In genomic region chr16:74411481-74412251, GRCm38 (mm10) we compare ENCODE assay signal across 8 mouse cellular contexts. TPM values are rescaled to one million over a fixed set of nuclear protein-coding genes. Genes with fewer than 3 reads are reported as not detected.
DNase-seq lines count a peak whose midpoint lies in the region; ATAC-seq and TF ChIP-seq lines count a peak whose summit lies in the region.

Robo2 (minus strand) TSS chr16:74411825.

- no peak within 1 kb of the TSS for H3K27ac ChIP-seq in bone marrow macrophage, adult 2 months (ENCODE audit: insufficient read depth, low read depth, low read length)
- peak within 1 kb of the TSS; percentile 88 for H3K27ac ChIP-seq in embryonic facial prominence, embryonic 10.5 days (replicated peaks)
- H3K27ac ChIP-seq in intestine, postnatal 0 days (ENCODE audit: low read depth, low read length): no peak within 1 kb of the TSS

- H3K9me3 ChIP-seq in embryonic facial prominence, embryonic 10.5 days: no peaks in the 10 kb centered on the region
- H3K9me3 ChIP-seq in intestine, postnatal 0 days (ENCODE audit: control insufficient read depth): no peaks in the 10 kb centered on the region
- H3K9me3 ChIP-seq in megakaryocyte, embryonic 14.5 days: peaks cover 6% of the 10 kb centered on the region

- H3K4me3 ChIP-seq in bone marrow macrophage, adult 2 months (ENCODE audit: insufficient read depth, low read length): peak within 1 kb of the TSS; percentile 38
- H3K4me3 ChIP-seq in embryonic facial prominence, embryonic 10.5 days: peak within 1 kb of the TSS; percentile 73
- H3K4me3 ChIP-seq in intestine, postnatal 0 days (ENCODE audit: low read depth, low read length): peak within 1 kb of the TSS; percentile 44
- peak within 1 kb of the TSS; percentile 88 for H3K4me3 ChIP-seq in megakaryocyte, embryonic 14.5 days (replicated peaks)

- intact Hi-C loops in left cerebral cortex, postnatal 25 days (cut with DNase I): loop anchor here (2.0 to 10.0 kb wide), 3 partner anchors 357 to 1417 kb away; no protein-coding TSS in a partner anchor

- no peak for TF ChIP-seq POLR2A in bone marrow macrophage, adult 2 months (IDR thresholded peaks at IDR 0.05; ENCODE audit: borderline replicate concordance, low read depth, low read length)

- peak; percentile 43; the same call in 1 of the 2 replicates for ATAC-seq in intestine, postnatal 0 days

- H3K27me3 ChIP-seq in embryonic facial prominence, embryonic 10.5 days (replicated peaks; ENCODE audit: low read depth, poor library complexity, severe bottlenecking): peaks cover 11% of the 10 kb centered on the region
- H3K27me3 ChIP-seq in intestine, postnatal 0 days (replicated peaks; ENCODE audit: control insufficient read depth, insufficient read depth, low read length): 0 out of 2 replicates have a peak, but pooled peaks cover 5% of the 10 kb centered on the region
- H3K27me3 ChIP-seq in megakaryocyte, embryonic 14.5 days (replicated peaks): peaks cover 33% of the 10 kb centered on the region

- DNase-seq in embryonic facial prominence, embryonic 10.5 days (ENCODE audit: low spot score): peak; percentile 84
- peak; percentile 95 for DNase-seq in heart, adult 11 months
- DNase-seq in left cerebral cortex, postnatal 25 days (ENCODE audit: low spot score in 2 of 2): peak; percentile 72 to 82
- peak; percentile 83 for DNase-seq in right cerebral cortex, postnatal 25 days
- no peak for DNase-seq in thymus, postnatal 14 days

- no peaks in the 10 kb centered on the region for H3K36me3 ChIP-seq in embryonic facial prominence, embryonic 10.5 days (replicated peaks)
- H3K36me3 ChIP-seq in intestine, postnatal 0 days (ENCODE audit: control insufficient read depth, insufficient read depth): no peaks in the 10 kb centered on the region
- no peaks in the 10 kb centered on the region for H3K36me3 ChIP-seq in megakaryocyte, embryonic 14.5 days (replicated peaks; ENCODE audit: low read length)

- H3K9ac ChIP-seq in intestine, postnatal 0 days (ENCODE audit: low read depth, low read length): no peak within 1 kb of the TSS; the same call in 1 of the 2 replicates

- peak within 1 kb of the TSS; percentile 79 for H3K4me2 ChIP-seq in intestine, postnatal 0 days (replicated peaks; ENCODE audit: low read depth)

- H3K4me1 ChIP-seq in bone marrow macrophage, adult 2 months (ENCODE audit: control insufficient read depth, insufficient read depth, low read length): no peaks in the 10 kb centered on the region; the same call in none of the 2 replicates
- peaks cover 30% of the 10 kb centered on the region for H3K4me1 ChIP-seq in embryonic facial prominence, embryonic 10.5 days
- no peaks in the 10 kb centered on the region; the same call in 1 of the 2 replicates for H3K4me1 ChIP-seq in intestine, postnatal 0 days (replicated peaks; ENCODE audit: control insufficient read depth, insufficient read depth, low read length)
- peaks cover 21% of the 10 kb centered on the region for H3K4me1 ChIP-seq in megakaryocyte, embryonic 14.5 days

- no peak for TF ChIP-seq CTCF in bone marrow macrophage, adult 2 months (IDR thresholded peaks at IDR 0.05; ENCODE audit: low read depth, low read length)
- no peak for TF ChIP-seq CTCF in intestine, postnatal 0 days (IDR thresholded peaks at IDR 0.05; ENCODE audit: low read depth)

- under 1% methylated on average over 43 of the region's 43 CpGs for WGBS in embryonic facial prominence, embryonic 10.5 days
- WGBS in intestine, postnatal 0 days: under 1% methylated on average over 43 of the region's 43 CpGs

RNA-seq across cellular contexts. Expression of gene Robo2, which starts in this region (rescaled TPM):
- not detected in 2 replicates for polyA plus RNA-seq in bone marrow macrophage, adult 2 months (2012; ENCODE audit: insufficient read depth, insufficient read length, missing spikeins)
- 22.2 and 25.8 TPM in 2 replicates for polyA plus RNA-seq in embryonic facial prominence, embryonic 10.5 days (2016; fragmentation: Nextera tagmentation; extraction: Ambion mirVana)
- polyA plus RNA-seq in intestine, postnatal 0 days (2015; fragmentation: Nextera tagmentation; extraction: Ambion mirVana): 6.2 and 8.1 TPM in 2 replicates
- 100 to 1,000 TPM; 155 to 159 TPM for total RNA-seq in left cerebral cortex, postnatal 25 days (2021)
- 0.51 TPM in 1 of 2 replicates, not detected in the other for polyA plus RNA-seq in megakaryocyte, embryonic 14.5 days (2012; ENCODE audit: insufficient read depth, low replicate concordance)

Comparison
In these comparisons a context has a peak if more than half of its experiments do, and no peak if none do; other contexts are left out.
1. H3K4me3 ChIP-seq: peak in every context shown above with its lines; median percentile 88 in megakaryocyte, embryonic 14.5 days; 73 in embryonic facial prominence, embryonic 10.5 days; 44 in intestine, postnatal 0 days; 38 in bone marrow macrophage, adult 2 months.